Mouse (Mus musculus): Measurements from ENCODE around the gene Atg7. TPM values are rescaled to one million over a fixed set of nuclear protein-coding genes. Genes with fewer than 3 reads are reported as not detected.

Atg7 gene
- polyA plus RNA-seq, 1 experiment from 2014 or later: 21.6 TPM

DNA sequence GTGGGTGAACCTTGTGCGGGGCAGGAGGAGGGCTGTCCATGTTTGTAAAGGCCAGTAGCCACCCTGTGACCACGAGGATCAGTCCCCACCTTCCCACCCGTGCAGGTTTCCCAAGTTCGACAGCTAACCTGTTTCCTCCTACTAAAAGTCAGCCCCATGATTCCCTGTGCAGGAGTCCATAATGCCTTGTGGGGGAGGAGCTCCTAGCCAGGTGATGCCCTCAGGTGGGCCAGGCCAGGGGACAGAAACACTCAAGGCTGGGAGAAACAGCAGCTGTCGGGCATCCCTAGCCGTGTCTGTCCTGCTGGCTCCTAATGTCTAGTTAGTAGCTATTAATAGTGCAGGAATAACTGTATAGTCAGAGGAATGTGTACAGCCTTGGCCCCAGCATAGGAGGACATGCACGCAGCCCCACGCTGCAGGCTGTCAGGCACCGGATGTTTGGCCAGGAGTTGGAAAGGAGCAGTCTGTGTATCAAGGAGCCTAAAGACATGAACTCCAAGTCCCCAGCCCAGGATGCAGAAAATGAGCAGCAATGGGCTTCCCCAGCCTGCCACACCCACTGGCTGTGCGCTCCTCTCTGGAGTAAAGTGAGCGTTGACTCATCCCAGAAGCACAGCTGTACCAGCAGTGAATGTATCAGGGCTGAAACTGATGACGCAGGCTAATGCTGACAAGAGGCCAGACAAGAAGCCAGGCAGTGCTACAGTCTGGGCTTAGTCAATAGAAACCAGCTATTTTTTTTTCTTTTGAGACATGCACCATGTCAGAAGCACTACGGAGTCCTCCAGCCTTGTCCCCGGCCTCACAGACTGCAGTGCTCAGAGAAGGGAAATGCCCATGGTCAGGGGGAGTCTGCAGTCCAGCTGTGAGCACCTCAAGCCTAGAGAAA is 218.0 kb downstream of the Atg7 start:
- Histone ChIP-seq H3K36me3 (ENCODE audit: insufficient read depth) (peaks cover 60% of the 10 kb centered on the region), H3K27me3 (ENCODE audit: insufficient read depth, low read length) (no peaks in the 10 kb centered on the region), H3K4me3 (ENCODE audit: low read depth, low read length) (no peak overlapping the region), H3K4me2 (no peak overlapping the region), H3K9ac (no peak overlapping the region), H3K4me1 (ENCODE audit: insufficient read depth) (0 out of 2 replicates have a peak, but pooled peaks cover 5% of the 10 kb centered on the region), H3K27ac (ENCODE audit: low read depth) (peak overlapping the region; percentile 46; the same call in 1 of the 2 replicates), H3K9me3 (ENCODE audit: low read depth, low read length) (no peaks in the 10 kb centered on the region)
- peak; percentile 15; the same call in 1 of the 2 replicates for ATAC-seq (ENCODE audit: insufficient read depth)
- peak; percentile 47 for DNase-seq
- TF ChIP-seq CTCF (IDR thresholded peaks at IDR 0.05; ENCODE audit: low read depth): no peak
- WGBS: 69% methylated on average over 14 of the region's 14 CpGs

DNA sequence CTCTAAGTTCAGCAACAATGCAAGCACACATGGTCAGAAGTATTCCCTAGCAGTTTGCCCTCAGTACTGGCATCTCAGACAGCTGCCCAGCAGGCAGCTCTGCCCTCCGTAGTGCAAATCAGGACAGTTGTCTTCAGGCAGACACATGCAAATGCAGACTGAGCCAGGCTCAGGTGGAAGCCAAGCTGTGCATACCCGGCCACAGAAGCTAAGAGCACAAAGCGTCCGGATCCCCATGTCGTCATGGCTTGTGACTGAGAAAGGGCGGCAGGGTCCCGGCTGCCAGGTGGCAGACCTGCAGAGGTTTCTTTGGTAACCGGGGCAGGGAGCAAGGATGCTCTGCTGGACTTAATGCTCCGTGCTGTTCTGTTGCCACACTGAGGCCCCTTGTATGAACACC is 218.7 kb downstream of the Atg7 start:
- no peak for TF ChIP-seq CTCF (IDR thresholded peaks at IDR 0.05; ENCODE audit: low read depth)
- H3K4me1 ChIP-seq (ENCODE audit: insufficient read depth): no peaks in the 10 kb centered on the region
- H3K9me3 ChIP-seq (ENCODE audit: low read depth, low read length): no peaks in the 10 kb centered on the region
- ATAC-seq (ENCODE audit: insufficient read depth) (no peak), DNase-seq (no peak)
- peak overlapping the region; percentile 46; the same call in 1 of the 2 replicates for H3K27ac ChIP-seq (ENCODE audit: low read depth)
- no peaks in the 10 kb centered on the region for H3K27me3 ChIP-seq (ENCODE audit: insufficient read depth, low read length)
- H3K4me3 ChIP-seq (ENCODE audit: low read depth, low read length): no peak overlapping the region
- H3K36me3 ChIP-seq (ENCODE audit: insufficient read depth): peaks cover 60% of the 10 kb centered on the region
- no peak overlapping the region for H3K9ac ChIP-seq
- no peak overlapping the region for H3K4me2 ChIP-seq
- 78% methylated on average over 9 of the region's 9 CpGs for WGBS

DNA sequence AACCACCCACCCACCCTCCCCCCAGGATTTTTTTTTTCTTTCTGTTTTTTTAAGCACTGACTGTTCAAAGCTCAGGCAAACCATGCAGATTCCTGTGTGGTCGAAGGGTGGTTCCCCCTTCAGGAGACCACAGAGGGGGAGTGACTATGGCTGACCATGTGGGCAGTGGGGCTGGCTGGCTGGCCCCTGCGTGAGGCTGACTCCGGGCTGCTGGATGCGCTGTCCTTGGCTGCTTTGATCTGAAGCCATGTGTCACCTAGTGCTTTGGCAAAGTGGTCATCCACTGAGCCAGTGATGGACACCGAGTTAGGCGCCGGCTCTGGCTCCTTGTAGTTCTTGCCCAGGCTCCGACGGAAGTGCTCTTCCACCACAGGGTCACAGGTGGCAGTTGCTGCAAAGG is 219.1 kb downstream of the Atg7 start:
- 0 out of 2 replicates have a peak overlapping the region, but pooled peaks have one; percentile 3 for H3K27ac ChIP-seq (ENCODE audit: low read depth)
- TF ChIP-seq CTCF (IDR thresholded peaks at IDR 0.05; ENCODE audit: low read depth): no peak
- no peaks in the 10 kb centered on the region for H3K4me1 ChIP-seq (ENCODE audit: insufficient read depth)
- H3K36me3 ChIP-seq (ENCODE audit: insufficient read depth): peaks cover 60% of the 10 kb centered on the region
- no peak overlapping the region for H3K9ac ChIP-seq
- ATAC-seq (ENCODE audit: insufficient read depth) (no peak), DNase-seq (no peak)
- 68% methylated on average over 9 of the region's 9 CpGs for WGBS
- H3K4me3 ChIP-seq (ENCODE audit: low read depth, low read length): no peak overlapping the region
- H3K9me3 ChIP-seq (ENCODE audit: low read depth, low read length): no peaks in the 10 kb centered on the region
- H3K4me2 ChIP-seq: no peak overlapping the region
- H3K27me3 ChIP-seq (ENCODE audit: insufficient read depth, low read length): no peaks in the 10 kb centered on the region

DNA sequence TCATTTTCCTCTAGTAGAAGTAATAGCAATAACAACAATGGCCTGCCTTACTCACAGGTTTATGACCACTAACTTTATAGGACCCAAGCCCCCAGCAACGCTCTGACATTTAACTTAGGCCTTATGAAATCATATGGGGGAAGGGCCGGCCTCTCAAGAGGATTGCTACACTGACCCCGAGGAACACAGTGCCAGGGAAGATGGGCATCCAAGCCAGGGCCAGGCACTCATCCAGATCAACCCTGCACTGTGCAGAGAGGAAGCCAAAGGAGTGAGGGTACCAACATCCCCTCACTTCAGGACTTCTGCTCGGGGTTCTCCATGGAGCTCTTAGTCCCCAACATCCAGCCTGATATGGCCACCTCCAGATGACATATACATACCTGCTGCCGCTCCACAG is 220.6 kb downstream of the Atg7 start:
- TF ChIP-seq CTCF (IDR thresholded peaks at IDR 0.05; ENCODE audit: low read depth): no peak
- Histone ChIP-seq H3K4me2 (no peak overlapping the region), H3K27me3 (ENCODE audit: insufficient read depth, low read length) (no peaks in the 10 kb centered on the region), H3K36me3 (ENCODE audit: insufficient read depth) (peaks cover 60% of the 10 kb centered on the region), H3K4me3 (ENCODE audit: low read depth, low read length) (no peak overlapping the region), H3K4me1 (ENCODE audit: insufficient read depth) (no peaks in the 10 kb centered on the region), H3K27ac (ENCODE audit: low read depth) (no peak overlapping the region; the same call in 1 of the 2 replicates), H3K9ac (no peak overlapping the region), H3K9me3 (ENCODE audit: low read depth, low read length) (no peaks in the 10 kb centered on the region)
- ATAC-seq (ENCODE audit: insufficient read depth) (no peak), DNase-seq (no peak)
- WGBS: 92% methylated on average over 5 of the region's 5 CpGs

DNA sequence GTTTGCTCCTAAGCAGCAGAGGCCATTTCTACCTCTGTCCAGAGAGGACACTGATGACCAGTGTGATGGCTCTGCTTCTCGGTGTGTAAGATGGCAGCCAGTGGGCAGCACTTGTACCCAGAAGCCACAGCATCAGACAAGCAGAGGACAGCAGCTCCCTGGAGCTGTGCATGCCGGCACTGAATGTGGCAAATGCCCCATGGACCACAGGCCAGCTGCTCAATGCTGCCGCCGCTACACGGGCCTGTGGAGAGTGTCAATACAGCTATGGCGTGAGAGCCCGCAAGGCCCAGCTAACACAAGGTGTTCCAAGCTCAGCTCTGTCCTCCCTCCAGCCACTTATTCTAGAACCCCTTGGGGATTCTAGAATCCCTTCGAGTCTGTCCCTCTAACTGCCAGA is 221.5 kb downstream of the Atg7 start:
- H3K4me1 ChIP-seq (ENCODE audit: insufficient read depth): no peaks in the 10 kb centered on the region
- no peak overlapping the region for H3K27ac ChIP-seq (ENCODE audit: low read depth)
- H3K27me3 ChIP-seq (ENCODE audit: insufficient read depth, low read length): no peaks in the 10 kb centered on the region
- H3K4me2 ChIP-seq: no peak overlapping the region
- H3K9me3 ChIP-seq (ENCODE audit: low read depth, low read length): no peaks in the 10 kb centered on the region
- DNase-seq (no peak), ATAC-seq (ENCODE audit: insufficient read depth) (no peak)
- WGBS: 82% methylated on average over 8 of the region's 8 CpGs
- H3K36me3 ChIP-seq (ENCODE audit: insufficient read depth): peaks cover 58% of the 10 kb centered on the region
- H3K9ac ChIP-seq: no peak overlapping the region
- no peak for TF ChIP-seq CTCF (IDR thresholded peaks at IDR 0.05; ENCODE audit: low read depth)
- H3K4me3 ChIP-seq (ENCODE audit: low read depth, low read length): no peak overlapping the region

DNA sequence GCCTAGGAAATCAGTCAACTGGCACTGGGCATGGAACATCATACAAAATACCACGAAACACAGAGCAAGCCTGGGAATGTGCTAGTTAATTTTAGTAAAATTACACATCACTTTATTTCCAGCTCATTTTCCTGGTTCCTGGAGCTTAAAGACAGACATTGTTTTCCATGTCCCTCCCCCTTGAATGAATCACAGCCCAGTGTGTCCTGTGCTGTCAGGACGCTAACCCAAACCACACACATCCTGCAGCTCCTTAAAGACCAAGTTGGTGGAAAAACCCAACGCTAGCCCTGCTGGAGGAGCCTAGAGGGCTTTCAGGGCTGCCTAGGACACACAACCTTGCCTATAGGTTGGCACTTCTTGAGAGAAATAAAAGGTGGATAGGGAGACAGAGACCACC is 223.2 kb downstream of the Atg7 start:
- no peak for TF ChIP-seq CTCF (IDR thresholded peaks at IDR 0.05; ENCODE audit: low read depth)
- peaks cover 2% of the 10 kb centered on the region; the same call in 1 of the 2 replicates for H3K4me1 ChIP-seq (ENCODE audit: insufficient read depth)
- no peak overlapping the region for H3K4me3 ChIP-seq (ENCODE audit: low read depth, low read length)
- no peak overlapping the region for H3K4me2 ChIP-seq
- no peak for DNase-seq
- ATAC-seq (ENCODE audit: insufficient read depth): no peak
- peaks cover 50% of the 10 kb centered on the region for H3K36me3 ChIP-seq (ENCODE audit: insufficient read depth)
- no peaks in the 10 kb centered on the region for H3K27me3 ChIP-seq (ENCODE audit: insufficient read depth, low read length)
- H3K9me3 ChIP-seq (ENCODE audit: low read depth, low read length): no peaks in the 10 kb centered on the region
- WGBS: 80% methylated on average over 3 of the region's 3 CpGs
- H3K27ac ChIP-seq (ENCODE audit: low read depth): no peak overlapping the region
- no peak overlapping the region for H3K9ac ChIP-seq

DNA sequence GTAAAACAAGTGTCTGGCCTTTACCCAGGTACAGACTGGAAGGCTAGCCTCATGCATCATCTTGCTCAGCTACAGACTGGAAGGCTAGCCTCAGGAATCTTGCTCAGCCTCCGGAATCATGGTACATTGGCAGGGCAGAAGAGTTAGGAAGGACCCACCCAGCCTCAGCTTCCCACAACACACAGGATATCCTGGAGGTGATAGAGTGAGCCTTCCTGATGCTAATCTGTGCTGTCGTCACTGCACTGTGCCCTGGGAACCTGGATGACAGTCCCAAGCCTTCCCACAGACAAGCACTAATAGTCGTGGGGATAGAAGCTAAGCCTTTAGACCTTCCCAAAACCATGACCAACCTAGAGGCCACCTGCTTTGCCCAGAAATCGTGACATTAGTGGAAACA is 223.7 kb downstream of the Atg7 start:
- no peaks in the 10 kb centered on the region for H3K27me3 ChIP-seq (ENCODE audit: insufficient read depth, low read length)
- no peaks in the 10 kb centered on the region for H3K9me3 ChIP-seq (ENCODE audit: low read depth, low read length)
- no peak for TF ChIP-seq CTCF (IDR thresholded peaks at IDR 0.05; ENCODE audit: low read depth)
- no peak for ATAC-seq (ENCODE audit: insufficient read depth)
- H3K4me1 ChIP-seq (ENCODE audit: insufficient read depth): peaks cover 2% of the 10 kb centered on the region; the same call in 1 of the 2 replicates
- H3K4me3 ChIP-seq (ENCODE audit: low read depth, low read length): no peak overlapping the region
- H3K4me2 ChIP-seq: no peak overlapping the region
- no peak for DNase-seq
- H3K9ac ChIP-seq: no peak overlapping the region
- H3K27ac ChIP-seq (ENCODE audit: low read depth): no peak overlapping the region
- peaks cover 49% of the 10 kb centered on the region for H3K36me3 ChIP-seq (ENCODE audit: insufficient read depth)
- WGBS: 70% methylated on average over 4 of the region's 4 CpGs
